Mouse (Mus musculus) heart, postnatal 4 days (tissue): ENCODE results near the gene Sox12. TPM values are rescaled to one million over a fixed set of nuclear protein-coding genes. Genes with fewer than 3 reads are reported as not detected.
A peak's percentile ranks its signal among the peaks of the same experiment; 100 is the strongest.

Source experiments
- DNase-seq: peaks from one replicate; pipeline ENCODE4 v3.0.0; 2021
- total RNA-seq, 2 experiments: library from RNA; stranded (reverse); gene quantifications; 2 replicates each; pipeline ENCODE4 v1.2.3; 2021

Sox12 gene
- total RNA-seq, 2 experiments from 2014 or later, result 42.3 to 42.6 TPM

DNA sequence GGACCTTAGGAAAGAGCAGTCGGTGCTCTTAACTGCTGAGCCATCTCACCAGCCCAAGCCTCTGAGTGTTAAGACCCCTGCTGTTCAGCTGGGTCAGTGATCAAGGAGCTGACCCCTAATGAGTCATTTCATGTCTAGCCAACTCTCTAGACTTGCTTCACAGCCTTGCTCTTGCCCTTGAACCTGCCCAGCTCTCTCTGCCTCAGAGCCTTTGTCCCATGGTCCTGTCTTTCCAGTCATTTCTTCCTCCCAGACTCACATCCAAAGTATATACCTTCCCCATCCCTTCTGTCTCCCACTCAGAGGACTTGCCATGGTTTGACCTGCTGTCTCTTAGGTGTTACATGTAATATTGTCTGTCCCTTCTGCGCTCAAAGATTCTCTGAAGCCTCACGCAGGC, 40.6 kb downstream of the Sox12 start:
- no peak for DNase-seq

DNA sequence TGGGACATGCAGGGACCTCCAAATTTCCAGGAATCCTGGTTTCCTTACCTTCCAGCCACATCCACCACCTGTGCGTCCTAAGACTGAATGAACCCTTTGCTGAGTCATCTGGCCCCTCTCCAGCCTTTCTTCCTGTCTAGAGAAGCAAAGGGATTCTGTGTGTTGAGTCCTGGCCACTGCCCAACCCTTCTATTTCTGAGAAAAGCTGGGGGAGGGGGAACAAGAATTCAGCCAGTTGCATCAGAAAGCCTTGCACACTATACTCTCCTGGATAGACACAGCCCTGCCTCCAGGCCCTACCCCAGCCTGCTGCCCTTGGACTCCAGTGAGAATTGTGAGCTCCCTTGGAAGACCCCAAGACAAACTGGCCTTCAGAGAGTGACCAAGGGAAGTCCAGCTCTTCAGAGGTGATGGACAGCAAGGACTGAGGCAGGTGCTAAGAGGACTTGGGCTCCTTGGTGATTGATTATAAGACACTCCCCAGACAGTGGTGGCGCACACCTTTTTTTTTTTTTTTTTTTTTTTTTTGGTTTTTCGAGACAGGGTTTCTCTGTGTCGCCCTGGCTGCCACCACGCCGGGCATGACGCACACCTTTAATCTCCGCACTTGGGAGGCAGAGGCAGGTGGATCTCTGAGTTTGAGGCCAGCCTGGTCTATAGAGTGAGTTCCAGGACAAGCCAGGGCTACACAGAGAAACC, 47.9 kb downstream of the Sox12 start:
- peak; percentile 75 for DNase-seq

DNA sequence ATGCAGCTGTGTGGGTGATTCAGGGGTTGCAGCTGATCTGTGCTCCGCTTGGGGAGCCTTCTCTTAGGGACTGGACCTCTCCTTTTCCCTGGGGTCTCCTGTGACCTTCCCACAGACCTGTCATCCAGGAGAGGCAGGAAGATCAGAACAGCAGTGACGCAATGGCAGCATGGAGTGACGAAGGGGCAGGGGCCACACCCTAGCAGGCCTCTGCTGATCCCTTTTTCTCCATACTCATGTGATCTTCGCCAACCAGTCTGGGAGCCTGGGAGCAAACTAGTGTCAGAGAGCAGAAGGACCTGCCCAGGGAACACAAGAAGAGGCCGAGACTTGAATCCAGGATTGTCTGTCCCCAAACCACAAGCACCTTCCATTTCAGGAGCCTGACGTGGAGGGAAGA, 48.7 kb downstream of the Sox12 start:
- no peak for DNase-seq

DNA sequence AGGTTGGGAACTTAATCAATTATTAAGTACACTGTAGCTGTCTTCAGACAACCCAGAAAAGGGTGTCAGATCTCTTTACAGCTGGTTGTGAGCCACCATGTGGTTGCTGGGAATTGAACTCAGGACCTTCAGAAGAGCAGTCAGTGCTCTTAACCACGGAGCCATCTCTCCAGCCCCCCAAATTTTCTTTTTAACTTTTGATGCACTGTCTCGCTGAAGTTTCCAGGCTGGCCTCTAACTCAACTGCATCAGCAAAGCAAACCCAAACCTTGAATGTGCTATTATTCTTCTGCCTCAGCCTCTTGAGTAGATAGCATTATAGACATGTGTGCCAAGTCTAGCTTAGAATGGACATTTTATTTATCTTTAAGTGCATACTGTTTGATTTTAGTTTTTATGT, 50.1 kb downstream of the Sox12 start:
- no peak for DNase-seq

DNA sequence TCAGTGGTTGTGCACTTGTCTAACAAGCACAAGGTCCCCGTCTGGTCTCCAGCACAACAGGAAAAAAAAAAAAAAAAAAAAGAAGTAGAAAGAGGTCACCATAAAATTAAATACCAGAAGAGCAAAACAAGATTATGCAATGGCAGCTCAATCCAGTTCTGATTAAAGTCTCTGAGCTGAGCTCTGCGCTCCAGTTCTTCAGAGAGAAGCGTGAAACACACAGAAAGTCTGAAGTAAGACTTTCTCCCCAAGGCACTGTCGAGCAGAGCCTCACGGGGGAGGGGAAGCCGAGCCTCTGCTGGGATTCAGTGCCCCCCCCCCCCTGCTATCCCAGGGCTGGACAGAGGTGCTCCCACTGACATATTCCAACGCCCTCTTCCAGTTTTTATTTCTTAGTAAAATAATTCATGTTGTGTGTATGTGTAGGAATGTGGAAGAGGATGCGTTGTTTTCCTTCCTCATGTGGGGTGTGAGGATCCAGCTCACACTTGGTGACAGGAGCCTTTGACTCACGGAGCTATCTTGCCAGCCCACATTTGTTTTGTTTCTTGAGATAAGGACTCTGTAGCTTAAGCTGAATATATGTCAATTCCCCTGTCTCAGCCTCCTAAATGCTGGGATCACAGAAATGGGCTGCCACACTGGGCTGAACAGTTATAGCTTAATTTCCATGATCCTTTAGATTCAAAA, 50.9 kb downstream of the Sox12 start:
- DNase-seq, result no peak

DNA sequence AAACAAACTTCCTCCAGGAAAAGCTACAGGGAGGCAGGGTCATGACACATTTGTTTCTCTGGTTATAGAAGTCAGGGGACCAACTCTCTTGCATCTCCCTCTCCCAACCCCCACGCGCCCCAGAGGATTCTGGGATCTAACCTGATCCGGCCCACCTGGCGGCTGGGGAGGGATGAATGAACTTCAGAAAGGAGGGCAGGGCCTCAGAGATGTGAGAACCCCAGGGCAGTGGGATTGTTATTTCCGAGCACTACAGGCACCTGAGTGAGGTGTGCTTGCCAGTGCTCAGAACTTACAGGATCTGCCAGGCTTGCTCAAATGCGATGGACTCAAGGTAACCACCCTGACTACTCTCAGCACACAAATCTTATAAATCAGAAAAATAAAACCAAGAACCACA, 52.5 kb downstream of the Sox12 start:
- no peak for DNase-seq

DNA sequence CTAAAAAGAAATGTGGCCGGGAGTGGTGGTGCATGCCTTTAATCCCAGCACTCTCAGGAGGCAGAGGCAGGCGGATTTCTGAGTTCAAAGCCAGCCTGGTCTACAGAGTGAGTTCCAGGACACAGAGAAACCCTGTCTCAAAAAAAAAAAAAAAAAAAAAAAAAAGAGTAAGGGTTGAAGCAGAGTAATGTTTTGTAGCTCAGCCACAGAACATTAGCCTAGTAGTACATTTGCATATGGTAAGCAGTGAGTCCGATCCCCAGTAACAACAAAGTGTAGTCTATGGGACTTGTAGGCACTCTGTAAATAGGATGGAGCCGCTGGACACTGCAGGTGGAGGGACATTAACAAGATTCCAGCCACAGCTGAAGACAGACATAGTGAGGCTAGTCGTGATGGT, 53.0 kb downstream of the Sox12 start:
- DNase-seq, result no peak

DNA sequence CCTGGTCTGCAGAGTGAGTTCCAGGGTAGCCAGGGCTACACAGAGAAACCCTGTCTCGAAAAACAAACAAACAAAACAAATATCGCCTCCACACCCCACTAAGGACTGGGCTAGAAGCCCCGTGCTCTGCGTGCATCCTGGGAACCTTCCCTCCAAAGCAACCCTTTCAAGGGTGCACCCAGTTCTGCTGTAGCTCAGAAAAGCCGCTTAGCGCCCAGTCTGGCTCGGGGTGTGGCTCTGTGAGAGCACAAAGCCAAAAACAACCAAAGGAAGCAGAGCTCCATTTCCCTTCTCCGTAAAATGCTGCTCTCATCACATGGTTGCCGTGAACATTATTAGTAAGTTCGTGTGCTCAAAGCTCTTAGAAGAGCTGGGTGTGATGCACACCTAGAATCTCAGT, 53.5 kb downstream of the Sox12 start:
- no peak for DNase-seq

Other genes starting within 250 kb of the Sox12 start
- 100 to 1,000 TPM in 1 of 2 experiments, 10 to 100 TPM in 1; 99.7 to 103 TPM for gene Csnk2a1, start 171.2 kb downstream of the Sox12 start, total RNA-seq
- 10 to 100 TPM; 54.4 to 65.8 TPM for gene Tbc1d20, start 104.2 kb downstream of the Sox12 start, total RNA-seq
- 10 to 100 TPM; 70.5 to 75.6 TPM for gene Rbck1, start 65.4 kb downstream of the Sox12 start, total RNA-seq
- gene Trib3, start 54.0 kb downstream of the Sox12 start, total RNA-seq, result 1 to 10 TPM; 2.9 TPM
- gene Nrsn2, start 21.4 kb downstream of the Sox12 start, total RNA-seq, result not detected
- gene Zcchc3, start 17.0 kb upstream of the Sox12 start, total RNA-seq, result 10 to 100 TPM; 24.9 to 27.4 TPM
- 1 to 10 TPM; 3.8 to 4.0 TPM for gene 6820408C15Rik, start 17.5 kb upstream of the Sox12 start, total RNA-seq
- not detected for gene Defb23, start 66.6 kb upstream of the Sox12 start, total RNA-seq
- not detected for gene Defb20, start 79.0 kb upstream of the Sox12 start, total RNA-seq
- gene Defb22, start 92.1 kb upstream of the Sox12 start, total RNA-seq, result not detected
- not detected for gene Defb26, start 113.6 kb upstream of the Sox12 start, total RNA-seq
- gene Defb28, start 120.2 kb upstream of the Sox12 start, total RNA-seq, result not detected
- gene Defb29, start 142.0 kb upstream of the Sox12 start, total RNA-seq, result not detected
- gene Gm17416, start 171.3 kb upstream of the Sox12 start, total RNA-seq, result not detected
- not detected for gene Defb21, start 174.7 kb upstream of the Sox12 start, total RNA-seq
- gene Defb19, start 182.2 kb upstream of the Sox12 start, total RNA-seq, result not detected
- gene Defb45, start 201.3 kb upstream of the Sox12 start, total RNA-seq, result not detected
- not detected for gene Defb36, start 206.3 kb upstream of the Sox12 start, total RNA-seq
- not detected for gene Defb25, start 225.0 kb upstream of the Sox12 start, total RNA-seq
- 10 to 100 TPM; 13.5 to 13.9 TPM for gene Rem1, start 228.9 kb upstream of the Sox12 start, total RNA-seq